Comparison of ENCODE assay signal across 16 mouse cellular contexts in genomic region chr2:22736134-22736533, GRCm38 (mm10).
"Had no signal": no experiment of that assay in that cellular context is flagged by ENCODE, and none has a peak within 500 bp of the region (broad histone marks: within the 10 kb centered on the region; RNA-seq: fewer than 3 reads in every experiment).

No protein-coding gene starts in this region.

- H3K4me3 ChIP-seq: neural tube, embryonic 13.5 days; neural tube, embryonic 15.5 days; stomach, embryonic 15.5 days had no signal

- DNase-seq: retina, postnatal 1 day; right cerebral cortex, adult 18-20 months; right cerebral cortex, postnatal 14 days; right cerebral cortex, postnatal 25 days; right cerebral cortex, postnatal 4 days; spleen, adult 18-20 months; thymus, adult 18-20 months; thymus, adult 2 months; thymus, postnatal 14 days; thymus, postnatal 25 days; thymus, postnatal 36 days; thymus, postnatal 4 days had no signal

- H3K4me2 ChIP-seq: neural tube, embryonic 13.5 days; neural tube, embryonic 15.5 days; stomach, embryonic 15.5 days had no signal

- H3K36me3 ChIP-seq: neural tube, embryonic 13.5 days; neural tube, embryonic 15.5 days; stomach, embryonic 15.5 days had no signal

- H3K4me1 ChIP-seq: neural tube, embryonic 13.5 days; neural tube, embryonic 15.5 days; stomach, embryonic 15.5 days had no signal

- H3K9ac ChIP-seq: neural tube, embryonic 13.5 days; neural tube, embryonic 15.5 days; stomach, embryonic 15.5 days had no signal

- H3K27me3 ChIP-seq: neural tube, embryonic 13.5 days; neural tube, embryonic 15.5 days; stomach, embryonic 15.5 days had no signal

- H3K27ac ChIP-seq: neural tube, embryonic 13.5 days; neural tube, embryonic 15.5 days; stomach, embryonic 15.5 days; stomach, postnatal 0 days had no signal

- H3K9me3 ChIP-seq: neural tube, embryonic 13.5 days; neural tube, embryonic 15.5 days; stomach, embryonic 15.5 days had no signal
